Mouse (Mus musculus): ENCODE measurements around the gene Haus7.
A peak's percentile ranks its signal among the peaks of the same experiment; 100 is the strongest.
"Not testable (repeated sequence)": the region's sequence is repeated elsewhere in the genome, so short reads cannot be mapped to it uniquely, and the experiment has no call there.

Haus7 gene

DNA sequence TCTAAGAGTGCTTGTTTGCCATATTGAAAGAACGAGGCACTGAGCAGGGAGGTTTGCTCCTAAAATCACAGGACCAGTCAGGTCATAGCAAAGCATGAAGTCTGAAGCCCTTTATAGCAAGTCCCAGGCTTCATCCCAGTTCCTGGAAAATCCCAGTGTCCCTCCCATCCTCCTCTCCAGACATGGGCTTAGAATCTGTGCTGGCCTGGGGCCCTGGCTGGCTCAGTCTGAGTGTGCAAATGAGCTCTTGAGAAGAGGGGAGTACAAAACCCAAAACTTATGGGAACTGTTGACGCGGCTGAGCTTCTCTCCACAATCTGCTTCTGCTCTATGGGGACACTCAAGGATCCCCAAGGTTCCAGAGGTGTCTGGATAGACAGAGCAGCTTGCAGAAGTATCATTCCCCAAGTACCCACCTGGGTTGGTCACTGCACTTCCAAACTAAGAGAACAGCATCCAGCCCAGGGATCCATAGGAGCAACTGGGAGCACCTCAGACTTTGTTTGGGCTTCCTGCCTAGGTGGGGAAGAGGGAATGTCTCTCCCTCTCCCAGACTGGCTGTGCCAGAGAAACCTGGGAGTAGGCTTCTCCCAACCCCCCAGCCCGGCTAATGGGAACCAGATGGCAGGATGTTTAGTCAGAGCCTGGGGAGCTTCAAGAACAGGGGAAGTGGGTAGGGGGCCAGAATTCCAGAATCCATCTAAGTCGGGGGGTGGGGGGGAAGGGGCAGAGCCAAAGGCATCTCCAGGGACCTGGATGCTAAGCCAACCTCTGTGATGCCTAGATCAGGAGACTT is 8.8 kb upstream of the Haus7 start:
- no peak for DNase-seq (ENCODE audit: low spot score in 2 of 2)

DNA sequence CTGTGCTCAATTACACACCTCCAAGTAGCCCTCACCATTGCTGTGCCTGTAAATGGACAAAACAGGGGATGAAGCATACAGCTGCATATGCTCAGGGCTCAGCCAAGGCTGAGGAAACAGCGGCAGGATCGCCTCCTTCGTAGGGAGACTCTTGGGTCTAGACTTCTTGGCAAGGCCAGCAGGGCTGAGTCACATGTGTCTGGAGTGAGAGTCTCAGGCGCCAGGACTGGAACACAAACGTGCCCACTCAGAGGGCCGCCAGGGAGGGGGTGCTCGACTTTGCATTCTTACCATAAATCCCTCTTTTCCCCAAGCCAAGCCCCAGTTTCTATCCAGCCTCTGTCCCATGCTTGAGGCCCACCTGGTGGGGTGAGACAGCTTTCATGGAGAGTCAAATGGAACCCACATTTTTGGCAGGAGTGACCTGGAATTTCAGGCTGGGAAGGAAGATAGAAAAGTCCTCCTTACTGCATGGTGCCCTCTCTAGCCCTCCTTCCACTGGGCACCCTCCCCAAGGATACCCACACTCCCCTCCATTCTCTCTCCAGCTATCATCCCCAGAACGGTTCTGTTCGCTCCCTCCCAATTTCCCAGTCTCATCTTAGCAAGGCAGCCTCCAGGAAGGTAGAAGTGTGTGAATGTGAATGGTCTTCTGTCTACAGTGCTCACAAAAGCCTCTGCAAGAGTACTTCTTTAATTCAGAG is 6.8 kb upstream of the Haus7 start:
- DNase-seq (ENCODE audit: low spot score in 2 of 2), result peak in 1 of 2 experiments; percentile 14

DNA sequence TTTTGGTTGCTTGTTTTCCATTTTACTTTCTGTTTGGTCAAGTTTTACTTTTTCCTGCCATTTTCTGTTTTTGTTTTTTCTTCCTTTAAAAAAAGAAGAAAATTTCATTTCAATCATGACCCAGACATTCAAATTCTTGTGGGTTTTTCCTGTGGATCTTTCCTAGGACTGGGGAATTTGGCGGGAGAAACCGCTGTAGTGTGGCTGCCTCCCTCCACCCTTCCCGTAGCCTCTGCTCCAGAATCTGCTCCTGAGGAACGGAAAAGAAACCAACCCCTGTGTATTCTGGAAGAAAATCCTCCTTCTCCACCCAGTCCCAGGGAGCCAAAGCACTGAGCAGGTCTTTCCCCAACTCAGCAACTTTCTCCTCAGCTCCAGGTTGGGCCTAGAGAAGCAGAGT is 1.9 kb upstream of the Haus7 start:
- DNase-seq (ENCODE audit: low spot score in 2 of 2), result no peak

DNA sequence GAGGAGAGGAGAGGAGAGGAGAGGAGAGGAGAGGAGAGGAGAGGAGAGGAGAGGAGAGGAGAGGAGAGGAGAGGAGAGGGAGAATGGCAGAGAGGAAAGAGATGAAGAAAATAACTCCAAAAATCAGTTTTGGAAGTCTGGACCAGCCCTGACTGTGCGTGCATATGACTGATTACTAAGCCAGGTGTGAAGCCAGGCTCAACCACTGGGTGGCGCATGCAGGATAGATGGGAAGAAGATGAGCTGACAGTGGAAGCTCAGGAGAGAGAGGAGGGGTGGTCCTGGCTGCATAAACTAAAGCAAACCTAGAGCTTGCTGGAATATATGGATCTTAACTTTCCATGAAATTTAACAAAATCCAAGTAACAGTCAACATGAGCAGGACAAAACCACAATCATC is 6.9 kb downstream of the Haus7 start:
- peak in 1 of 2 experiments; percentile 38 for DNase-seq (ENCODE audit: low spot score in 2 of 2)

DNA sequence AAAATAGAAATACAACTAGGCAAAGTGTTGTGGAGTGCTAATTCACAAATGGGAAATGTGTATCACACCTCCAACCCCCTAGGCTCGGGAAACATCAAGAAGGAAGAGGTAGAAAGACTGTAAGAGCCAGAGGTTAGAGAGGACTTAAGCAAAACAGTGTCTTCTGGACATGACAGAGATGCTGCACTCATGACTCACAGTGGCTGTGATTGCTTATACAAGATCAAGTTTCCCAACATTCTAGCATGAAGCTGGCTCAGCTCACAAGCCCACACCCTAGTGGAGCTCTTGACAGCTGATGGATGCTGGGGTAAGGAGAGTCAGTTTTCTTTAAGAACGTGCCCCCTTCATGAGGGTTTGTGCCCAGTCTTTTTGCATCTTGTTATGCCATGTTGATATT is 17.4 kb downstream of the Haus7 start:
- DNase-seq (ENCODE audit: low spot score in 2 of 2), result no peak

DNA sequence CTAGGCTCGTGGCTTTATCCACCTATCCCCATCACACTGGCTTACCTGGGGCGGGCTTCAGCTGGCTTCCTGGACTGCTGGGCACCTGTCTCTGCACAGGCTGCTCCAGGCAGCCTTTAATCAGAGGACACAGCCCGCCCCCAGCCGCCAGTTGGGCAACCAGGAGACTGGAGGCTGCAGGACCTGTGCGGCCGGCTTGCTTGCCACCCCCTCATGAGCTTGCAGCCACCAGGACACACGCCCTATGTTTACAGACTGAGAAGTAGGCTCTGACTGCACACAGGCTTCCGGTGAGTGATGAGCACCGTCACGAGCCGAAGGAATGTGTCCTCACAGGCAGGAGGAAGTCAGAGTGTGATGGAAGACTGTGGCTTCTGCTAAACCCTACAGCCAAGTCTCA is 23.6 kb downstream of the Haus7 start, which contains the start of gene Trex2:
Trex2 (minus strand) TSS at position 93 of the 400 bp plus-strand sequence.
- DNase-seq (ENCODE audit: low spot score in 2 of 2), result no peak

DNA sequence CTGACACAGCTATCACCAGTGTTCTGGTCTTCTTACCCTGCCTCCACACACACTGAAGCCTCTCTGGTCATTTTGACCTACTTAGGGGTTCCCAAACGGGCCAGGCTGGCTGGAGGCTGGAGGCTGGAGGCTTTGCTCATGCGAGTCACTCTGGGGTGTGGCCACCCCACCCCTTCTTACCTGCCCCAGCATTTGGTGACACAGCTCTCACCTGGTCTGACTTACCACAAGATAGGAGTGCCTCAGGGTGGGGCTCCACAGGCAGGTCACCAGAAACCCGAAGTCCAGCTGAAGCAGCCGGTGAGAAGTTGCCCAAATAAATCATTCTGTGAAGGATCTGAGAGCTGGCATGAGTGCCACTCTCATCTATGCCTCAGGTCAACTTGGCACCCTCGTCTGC is 26.0 kb downstream of the Haus7 start:
- no peak for DNase-seq (ENCODE audit: low spot score in 2 of 2)

DNA sequence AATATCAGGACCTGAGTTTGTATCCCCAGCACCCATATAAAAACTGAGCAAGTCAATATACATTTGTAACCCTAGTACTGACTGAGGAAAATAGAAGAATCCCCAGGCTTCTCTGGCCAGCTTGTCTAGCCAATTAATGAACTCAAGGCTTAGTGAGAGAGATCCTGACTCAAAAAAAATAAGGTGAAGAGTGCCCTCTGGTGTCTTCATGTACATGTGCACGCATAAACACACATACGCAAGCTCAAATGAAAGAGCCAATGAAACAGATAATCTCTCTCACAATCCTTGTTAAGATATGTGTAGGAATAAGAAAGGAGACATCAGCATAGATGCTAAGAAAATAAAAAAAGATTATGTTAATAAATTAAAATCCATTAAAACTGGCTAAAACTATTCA is 28.8 kb downstream of the Haus7 start:
- DNase-seq (ENCODE audit: low spot score in 2 of 2), result no peak

DNA sequence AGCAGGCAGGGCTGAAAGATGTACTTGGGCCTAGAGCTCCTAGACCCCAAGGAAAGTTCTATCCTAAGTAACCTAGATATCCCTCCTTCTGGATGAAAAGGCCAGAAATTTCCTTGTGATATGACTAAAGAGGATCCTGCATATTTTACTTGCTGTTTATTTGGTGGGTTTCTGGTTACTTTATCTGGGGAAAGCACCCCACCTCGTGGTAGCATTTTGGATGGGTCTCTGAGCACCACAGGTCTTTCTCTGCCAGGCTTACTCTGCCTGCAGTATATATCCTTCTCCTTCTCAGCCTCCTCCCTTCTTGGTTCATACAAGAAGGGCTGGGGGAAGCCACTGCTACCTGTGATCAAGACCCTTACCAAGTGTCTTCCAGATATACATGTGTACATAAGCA is 46.1 kb downstream of the Haus7 start:
- DNase-seq (ENCODE audit: low spot score in 2 of 2), result no peak

DNA sequence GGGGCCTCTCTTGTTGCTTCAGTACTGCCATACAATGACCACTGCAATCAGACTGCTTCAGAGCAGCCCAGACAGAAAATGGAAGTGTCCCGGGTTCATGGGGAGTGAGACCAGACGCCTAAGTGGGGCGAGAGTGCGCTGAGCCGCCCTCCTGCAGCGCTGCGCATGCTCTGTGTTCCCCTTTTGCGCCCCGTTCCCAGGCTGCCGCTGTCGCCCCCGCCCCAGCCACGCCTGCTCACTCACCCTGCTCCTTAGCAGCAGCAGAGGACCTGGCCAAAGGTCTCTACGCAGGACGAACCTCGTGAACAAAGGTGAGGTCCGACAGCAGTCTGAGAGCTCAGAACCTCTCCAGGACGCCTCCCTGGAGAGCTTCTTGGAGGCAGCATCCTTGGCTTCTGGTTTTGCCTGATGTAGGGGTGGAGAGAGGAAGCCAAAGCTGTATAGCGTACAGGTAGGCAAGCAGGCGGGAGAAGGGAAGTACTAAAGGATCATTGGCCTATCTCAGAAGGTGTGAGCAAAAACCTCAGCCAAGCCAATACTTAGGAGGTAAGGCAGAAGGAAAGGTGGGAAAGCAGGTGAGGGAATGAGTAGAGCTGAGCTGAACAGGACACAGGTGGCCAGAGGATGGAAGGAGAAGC is 47.8 kb downstream of the Haus7 start, which contains the start of gene Zfp92:
Zfp92 (plus strand) TSS at position 217 of the 638 bp plus-strand sequence.
- no peak for DNase-seq (ENCODE audit: low spot score in 2 of 2)

DNA sequence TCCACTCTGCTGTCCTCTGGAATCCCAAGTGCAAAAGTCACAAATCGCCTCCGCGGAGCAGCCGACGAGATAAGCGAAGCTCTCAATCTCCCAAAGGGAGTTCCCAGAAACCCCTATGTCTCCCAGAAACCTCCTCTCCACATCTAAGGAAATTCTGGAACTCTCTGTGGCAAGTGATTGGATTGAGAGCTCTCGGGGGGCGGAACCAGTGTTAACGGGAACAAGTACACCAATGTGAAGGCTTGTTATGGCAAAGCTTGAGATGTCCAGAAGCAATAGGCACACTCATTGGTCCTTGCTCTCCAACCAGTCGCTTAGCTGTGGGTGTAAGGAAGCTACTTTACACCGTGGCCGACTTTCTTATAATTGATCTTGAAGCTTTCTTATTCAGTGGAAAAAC is 57.2 kb downstream of the Haus7 start:
- DNase-seq (ENCODE audit: low spot score in 2 of 2), result no peak

DNA sequence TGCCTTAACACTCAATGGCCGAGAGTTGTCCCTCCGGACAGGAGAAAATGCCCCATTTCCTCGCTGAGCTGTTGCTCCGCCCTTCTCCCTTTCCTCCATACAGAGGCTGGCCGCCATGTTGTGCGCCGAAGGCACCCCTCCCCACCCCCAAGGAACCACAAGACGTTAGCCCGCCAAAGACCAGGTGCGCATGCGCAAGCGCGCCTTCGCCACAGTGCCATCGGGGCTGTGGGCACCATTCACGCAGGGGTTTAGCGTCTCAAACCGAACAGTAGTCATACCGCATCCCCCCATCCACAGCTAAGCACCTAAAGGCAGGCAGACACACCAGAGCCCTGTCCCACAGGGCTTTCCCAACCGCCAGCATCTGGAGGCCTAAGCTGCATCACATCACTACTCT is 57.9 kb downstream of the Haus7 start:
- no peak for DNase-seq (ENCODE audit: low spot score in 2 of 2)

DNA sequence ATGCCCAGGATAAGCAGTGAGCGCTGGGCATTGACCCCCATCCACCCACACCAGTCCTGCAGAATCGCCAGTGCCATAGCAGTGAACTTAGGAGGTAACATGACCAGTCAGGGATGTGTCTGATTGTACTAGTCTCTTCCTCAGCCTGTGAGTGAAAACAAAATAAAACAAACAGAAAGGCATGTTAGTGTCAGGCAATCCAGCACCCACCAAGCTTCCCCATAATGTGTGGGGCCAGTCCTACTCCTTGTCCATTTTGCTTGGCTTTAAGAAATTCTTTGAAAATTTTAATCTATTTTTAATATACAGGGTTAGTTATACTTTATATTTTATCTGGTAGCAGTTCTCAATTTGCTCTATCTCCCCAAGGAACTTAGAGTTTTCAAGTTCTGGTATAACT is 60.2 kb downstream of the Haus7 start, which contains the start of gene Gm18336:
Gm18336 (minus strand) TSS at position 101 of the 400 bp plus-strand sequence.
- DNase-seq (ENCODE audit: low spot score in 2 of 2), result not testable (repeated sequence)

DNA sequence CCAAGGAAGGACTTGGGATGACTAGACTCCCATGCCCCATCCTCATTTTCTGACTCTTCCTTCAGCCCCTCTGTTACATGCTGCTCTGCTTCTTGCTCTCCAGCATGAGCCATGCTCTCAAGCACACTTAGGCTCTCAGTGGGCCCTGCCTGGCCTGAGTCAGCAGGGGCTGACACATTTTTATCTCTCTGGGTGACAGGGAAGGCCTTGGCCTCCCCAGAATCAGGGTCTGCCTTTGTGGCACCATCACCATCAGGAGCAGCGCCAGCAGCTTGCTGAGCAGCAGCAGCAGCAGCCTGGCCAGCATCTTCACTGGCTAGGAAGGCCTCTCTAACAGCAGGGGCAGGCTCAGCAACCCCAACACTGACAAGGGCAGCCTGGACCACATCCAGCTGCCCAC is 62.4 kb downstream of the Haus7 start:
- no peak for DNase-seq (ENCODE audit: low spot score in 2 of 2)

DNA sequence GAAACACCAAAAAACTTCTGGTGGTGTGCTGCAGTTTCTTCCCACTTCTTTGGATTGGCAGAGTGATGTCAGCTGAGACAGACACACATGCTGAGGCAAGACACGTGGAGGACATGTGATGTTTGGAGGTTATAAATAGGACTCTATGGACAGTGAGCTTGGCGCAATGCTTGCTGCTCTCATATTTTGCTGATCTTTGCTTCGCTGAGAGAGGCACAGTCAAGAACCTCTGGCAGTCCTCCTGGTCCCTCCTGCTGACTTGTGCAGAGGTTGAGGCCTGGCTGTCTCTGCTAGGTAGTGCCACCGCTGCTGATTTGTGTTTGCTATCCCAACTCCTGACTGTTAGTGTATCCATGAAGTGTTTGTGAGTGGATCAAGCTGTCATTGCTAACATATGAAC is 67.4 kb downstream of the Haus7 start:
- no peak for DNase-seq (ENCODE audit: low spot score in 2 of 2)

Measured in frontal cortex, postnatal 10 days (tissue).